Mouse (Mus musculus): Measurements from ENCODE around the gene Batf2.

DNA sequence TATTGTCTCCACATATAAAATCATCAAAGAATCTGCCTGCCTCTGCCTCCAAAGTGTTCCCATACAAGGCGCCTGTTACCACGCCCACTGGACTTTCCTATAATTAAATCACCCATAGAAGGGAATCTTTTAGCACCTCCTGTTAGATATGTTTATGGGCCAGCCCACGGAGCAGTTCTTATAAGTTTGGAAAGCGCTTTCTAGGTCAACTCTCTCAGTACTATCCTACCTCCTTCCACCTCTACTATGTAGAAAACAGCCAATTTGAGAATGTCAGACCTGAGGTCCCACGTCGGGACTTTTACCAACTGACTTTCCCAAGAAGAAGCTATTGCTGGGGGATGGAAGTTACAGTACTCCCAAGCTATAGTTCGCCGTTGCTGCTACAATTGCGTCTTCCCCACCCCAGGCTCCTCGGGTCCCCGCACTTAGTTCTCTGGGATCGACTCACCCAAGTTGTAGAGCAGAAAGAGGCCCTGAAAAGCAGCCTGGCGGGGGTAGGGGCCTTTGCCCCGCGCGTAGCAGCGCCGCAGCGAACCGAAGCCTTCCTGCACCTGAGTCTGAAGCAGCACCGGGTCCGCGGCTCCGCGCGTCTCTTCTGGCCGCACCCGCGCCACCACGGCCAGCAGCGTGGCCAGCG is 23.3 kb upstream of the Batf2 start:
- TF ChIP-seq CTCF (IDR thresholded peaks at IDR 0.05; ENCODE audit: control insufficient read depth, insufficient read depth, insufficient read length) (no peak), FOSL1 (IDR thresholded peaks at IDR 0.05; ENCODE audit: insufficient read depth, low read length, poor library complexity, severe bottlenecking) (no peak), MYOD1 (IDR thresholded peaks at IDR 0.05; ENCODE audit: control insufficient read depth, insufficient read length, low read depth) (no peak), MAX (IDR thresholded peaks at IDR 0.05) (no peak), USF1 (IDR thresholded peaks at IDR 0.05; ENCODE audit: low read depth) (no peak), CEBPB (IDR thresholded peaks at IDR 0.05; ENCODE audit: low read depth) (no peak), MYOG (IDR thresholded peaks at IDR 0.05; ENCODE audit: control insufficient read depth, extremely low read depth, insufficient read length) (no peak)

Measured in C2C12 (cell line).